Mouse (Mus musculus): ENCODE measurements at regions not wholly inside any gene's neighbourhood (a gene's known extent, or its start where the extent isn't known, plus 50 kb on each side); places are given as distances from the start of the nearest gene placed in this dataset.

DNA sequence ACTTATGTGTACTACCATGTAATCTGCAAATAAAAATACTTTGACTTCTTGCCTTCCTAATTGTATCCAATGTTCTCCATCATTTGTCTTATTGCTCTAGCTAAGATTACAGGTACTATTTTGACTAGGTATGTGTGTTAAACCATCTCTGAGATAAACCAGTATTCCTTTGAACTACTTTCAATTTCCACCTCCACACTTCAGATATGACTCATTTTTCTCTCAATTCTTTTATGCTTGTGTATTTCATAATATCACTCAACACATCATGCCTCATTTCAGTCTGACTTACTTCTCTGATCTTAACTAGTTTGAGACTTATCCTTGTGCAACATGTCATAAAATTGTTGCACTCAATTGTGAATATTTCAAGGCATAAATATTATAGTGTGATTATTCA lies 388.9 kb downstream of the Arl4a start:
- no peaks in the 10 kb centered on the region for H3K9me3 ChIP-seq (ENCODE audit: control insufficient read depth, low read depth, low read length)
- no peaks in the 10 kb centered on the region for H3K36me3 ChIP-seq (ENCODE audit: control insufficient read depth, insufficient read depth, low read length)
- ATAC-seq (ENCODE audit: insufficient number of reproducible peaks, insufficient read depth, low FRiP score, low read depth), result no peak
- H3K4me2 ChIP-seq (replicated peaks; ENCODE audit: low read depth, low read length), result no peak overlapping the region
- H3K27me3 ChIP-seq (ENCODE audit: control insufficient read depth, insufficient read depth, low read length), result no peaks in the 10 kb centered on the region
- no peak overlapping the region for H3K9ac ChIP-seq (replicated peaks; ENCODE audit: low read depth, low read length)
- no peak overlapping the region for H3K27ac ChIP-seq (ENCODE audit: low read length)
- H3K4me3 ChIP-seq (ENCODE audit: low read depth, low read length), result no peak overlapping the region
- no peaks in the 10 kb centered on the region for H3K4me1 ChIP-seq (ENCODE audit: control insufficient read depth, insufficient read depth, low read length)

DNA sequence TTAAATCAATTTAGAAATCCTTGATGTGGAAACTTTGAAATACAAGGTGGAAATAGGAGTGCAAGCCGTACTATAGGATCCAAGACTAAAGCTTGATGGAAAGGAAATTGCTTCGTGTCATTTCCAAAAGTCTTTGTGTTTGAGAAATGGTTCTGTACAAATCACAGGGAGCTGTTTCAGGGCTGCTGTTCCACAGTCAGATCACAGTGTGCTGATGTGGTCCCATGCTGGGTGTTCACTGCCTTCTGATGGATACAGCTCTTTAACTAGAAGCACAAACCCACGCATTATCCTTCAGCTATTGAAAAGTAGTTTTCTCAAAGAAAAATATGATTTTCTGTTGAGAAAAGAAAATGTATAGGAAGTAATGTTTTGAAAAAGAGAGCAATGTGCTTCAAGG lies 391.3 kb downstream of the Arl4a start:
- no peak overlapping the region for H3K4me3 ChIP-seq (ENCODE audit: low read depth, low read length)
- no peaks in the 10 kb centered on the region for H3K36me3 ChIP-seq (ENCODE audit: control insufficient read depth, insufficient read depth, low read length)
- H3K9ac ChIP-seq (replicated peaks; ENCODE audit: low read depth, low read length), result no peak overlapping the region
- H3K27me3 ChIP-seq (ENCODE audit: control insufficient read depth, insufficient read depth, low read length), result no peaks in the 10 kb centered on the region
- no peak for ATAC-seq (ENCODE audit: insufficient number of reproducible peaks, insufficient read depth, low FRiP score, low read depth)
- no peak overlapping the region for H3K27ac ChIP-seq (ENCODE audit: low read length)
- no peaks in the 10 kb centered on the region for H3K9me3 ChIP-seq (ENCODE audit: control insufficient read depth, low read depth, low read length)
- H3K4me2 ChIP-seq (replicated peaks; ENCODE audit: low read depth, low read length), result no peak overlapping the region
- H3K4me1 ChIP-seq (ENCODE audit: control insufficient read depth, insufficient read depth, low read length), result no peaks in the 10 kb centered on the region
- WGBS, result 85% methylated on average over 3 of the region's 3 CpGs

DNA sequence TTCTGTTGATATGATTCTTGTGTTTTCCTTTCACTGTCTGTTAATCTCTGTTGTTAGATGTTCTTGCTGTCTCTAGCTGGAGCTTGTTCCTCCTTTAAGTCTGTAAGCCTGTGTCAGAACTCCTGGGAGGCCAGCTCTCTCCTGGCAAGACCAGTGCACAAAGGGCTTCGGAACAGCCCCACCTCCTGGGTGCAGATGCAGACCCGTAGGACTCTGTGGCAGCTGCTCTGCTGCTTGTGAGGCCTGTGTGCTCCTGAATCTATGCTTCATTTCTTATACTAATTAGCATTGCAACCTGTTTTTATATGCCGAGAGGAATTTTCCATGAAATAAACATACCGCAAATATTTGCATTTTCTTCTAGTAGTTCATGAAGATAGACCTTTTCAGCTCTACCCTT lies 392.2 kb downstream of the Arl4a start:
- no peak overlapping the region for H3K27ac ChIP-seq (ENCODE audit: low read length)
- H3K4me2 ChIP-seq (replicated peaks; ENCODE audit: low read depth, low read length), result no peak overlapping the region
- ATAC-seq (ENCODE audit: insufficient number of reproducible peaks, insufficient read depth, low FRiP score, low read depth), result no peak
- H3K4me3 ChIP-seq (ENCODE audit: low read depth, low read length), result no peak overlapping the region
- no peaks in the 10 kb centered on the region for H3K9me3 ChIP-seq (ENCODE audit: control insufficient read depth, low read depth, low read length)
- no peaks in the 10 kb centered on the region for H3K36me3 ChIP-seq (ENCODE audit: control insufficient read depth, insufficient read depth, low read length)
- H3K9ac ChIP-seq (replicated peaks; ENCODE audit: low read depth, low read length), result no peak overlapping the region
- no peaks in the 10 kb centered on the region for H3K27me3 ChIP-seq (ENCODE audit: control insufficient read depth, insufficient read depth, low read length)
- 73% methylated on average over 4 of the region's 4 CpGs for WGBS
- no peaks in the 10 kb centered on the region for H3K4me1 ChIP-seq (ENCODE audit: control insufficient read depth, insufficient read depth, low read length)

DNA sequence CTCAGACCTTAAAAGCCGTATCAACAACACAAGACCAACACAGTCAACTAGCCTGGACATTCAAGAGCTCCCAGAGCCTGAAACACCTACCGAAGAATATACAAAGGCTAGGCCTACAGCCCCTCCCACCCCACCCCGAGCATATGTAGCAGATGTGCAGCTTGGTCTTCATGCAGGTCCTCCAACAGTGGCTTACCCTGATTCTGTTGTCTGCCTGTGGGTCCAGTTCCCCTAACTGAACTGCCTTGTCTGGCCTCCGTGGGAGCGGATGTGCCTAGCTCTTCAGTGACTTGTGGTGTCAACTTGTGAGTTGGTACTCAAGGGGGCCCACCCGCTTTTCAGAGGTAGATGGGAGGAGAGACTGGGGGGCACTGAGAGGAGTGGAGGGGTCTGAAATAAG lies 398.6 kb downstream of the Arl4a start:
- Histone ChIP-seq H3K27me3 (ENCODE audit: control insufficient read depth, insufficient read depth, low read length) (no peaks in the 10 kb centered on the region), H3K9ac (replicated peaks; ENCODE audit: low read depth, low read length) (no peak overlapping the region), H3K4me3 (ENCODE audit: low read depth, low read length) (no peak overlapping the region), H3K27ac (ENCODE audit: low read length) (no peak overlapping the region), H3K36me3 (ENCODE audit: control insufficient read depth, insufficient read depth, low read length) (no peaks in the 10 kb centered on the region), H3K4me2 (replicated peaks; ENCODE audit: low read depth, low read length) (no peak overlapping the region), H3K9me3 (ENCODE audit: control insufficient read depth, low read depth, low read length) (no peaks in the 10 kb centered on the region), H3K4me1 (ENCODE audit: control insufficient read depth, insufficient read depth, low read length) (no peaks in the 10 kb centered on the region)
- 65% methylated on average over 6 of the region's 6 CpGs for whole genome bisulfite sequencing
- ATAC-seq (ENCODE audit: insufficient number of reproducible peaks, insufficient read depth, low FRiP score, low read depth), result no peak

DNA sequence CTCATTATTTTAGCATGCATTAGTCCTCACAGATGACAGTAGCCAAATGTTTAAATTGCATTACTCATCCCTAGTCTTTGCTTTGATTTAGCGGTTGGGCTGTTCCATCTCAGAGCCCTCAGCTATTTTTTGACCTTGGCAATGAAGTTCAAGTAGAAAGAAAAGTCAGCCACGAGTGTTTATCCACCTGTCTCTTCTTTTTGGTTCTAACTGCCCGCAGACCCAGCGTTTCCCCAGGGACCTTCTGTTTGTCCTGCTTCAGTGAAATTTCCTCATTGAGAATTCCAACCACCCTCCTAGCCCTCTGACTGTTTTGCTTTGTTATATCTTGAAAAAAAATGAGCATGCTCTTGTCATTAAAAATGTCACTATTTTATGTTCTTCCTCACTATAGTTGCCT lies 403.5 kb downstream of the Arl4a start:
- no peak overlapping the region for H3K4me2 ChIP-seq (replicated peaks; ENCODE audit: low read depth, low read length)
- no peaks in the 10 kb centered on the region for H3K4me1 ChIP-seq (ENCODE audit: control insufficient read depth, insufficient read depth, low read length)
- H3K9me3 ChIP-seq (ENCODE audit: control insufficient read depth, low read depth, low read length), result no peaks in the 10 kb centered on the region
- H3K27ac ChIP-seq (ENCODE audit: low read length), result no peak overlapping the region
- ATAC-seq (ENCODE audit: insufficient number of reproducible peaks, insufficient read depth, low FRiP score, low read depth), result no peak
- no peaks in the 10 kb centered on the region for H3K27me3 ChIP-seq (ENCODE audit: control insufficient read depth, insufficient read depth, low read length)
- no peak overlapping the region for H3K9ac ChIP-seq (replicated peaks; ENCODE audit: low read depth, low read length)
- H3K4me3 ChIP-seq (ENCODE audit: low read depth, low read length), result no peak overlapping the region
- H3K36me3 ChIP-seq (ENCODE audit: control insufficient read depth, insufficient read depth, low read length), result no peaks in the 10 kb centered on the region
- WGBS, result 50% methylated on average over 4 of the region's 4 CpGs

DNA sequence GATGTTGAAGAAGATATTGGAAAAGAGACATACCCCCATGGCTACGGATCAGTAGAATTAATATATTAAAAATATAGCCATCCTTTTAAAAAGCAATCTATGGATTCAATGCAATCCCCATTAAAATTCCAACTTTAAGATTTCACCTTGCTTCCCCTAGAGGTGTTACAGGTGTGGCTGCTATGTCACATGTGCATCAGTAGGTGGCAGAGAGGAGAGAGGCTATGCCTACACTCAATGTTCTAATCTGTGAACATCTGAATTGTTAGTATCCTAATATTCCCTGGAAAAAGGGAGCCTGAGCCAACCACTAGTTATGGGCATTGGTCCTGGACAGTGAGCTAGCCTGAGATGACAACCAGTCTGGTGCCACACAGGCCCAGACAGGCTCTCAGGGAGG lies 416.6 kb downstream of the Arl4a start:
- ATAC-seq (ENCODE audit: insufficient number of reproducible peaks, insufficient read depth, low FRiP score, low read depth), result no peak
- no peaks in the 10 kb centered on the region for H3K36me3 ChIP-seq (ENCODE audit: control insufficient read depth, insufficient read depth, low read length)

DNA sequence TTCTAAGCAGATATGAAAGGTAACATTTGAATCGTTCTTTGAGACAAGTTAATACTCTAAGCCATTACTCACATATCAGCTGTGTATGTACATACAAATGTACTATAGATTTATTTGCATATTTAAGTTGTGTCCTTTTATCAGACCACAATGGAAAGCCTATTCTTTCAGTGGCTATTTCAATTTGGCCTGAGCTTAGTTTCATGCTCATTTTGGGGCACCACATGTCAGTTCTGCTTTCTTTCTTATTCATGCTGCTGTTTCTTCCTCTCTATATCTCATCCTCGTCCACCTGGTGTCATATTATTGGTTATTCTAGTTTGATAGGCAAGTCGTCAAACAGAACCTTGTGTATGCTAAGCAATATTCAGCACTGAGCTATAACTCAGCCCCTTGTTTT lies 432.5 kb downstream of the Arl4a start:
- Histone ChIP-seq H3K4me3 (ENCODE audit: low read depth, low read length) (no peak overlapping the region), H3K4me2 (replicated peaks; ENCODE audit: low read depth, low read length) (no peak overlapping the region), H3K9me3 (ENCODE audit: control insufficient read depth, low read depth, low read length) (no peaks in the 10 kb centered on the region), H3K27me3 (ENCODE audit: control insufficient read depth, insufficient read depth, low read length) (no peaks in the 10 kb centered on the region), H3K4me1 (ENCODE audit: control insufficient read depth, insufficient read depth, low read length) (no peaks in the 10 kb centered on the region), H3K36me3 (ENCODE audit: control insufficient read depth, insufficient read depth, low read length) (no peaks in the 10 kb centered on the region), H3K9ac (replicated peaks; ENCODE audit: low read depth, low read length) (no peak overlapping the region), H3K27ac (ENCODE audit: low read length) (no peak overlapping the region)
- no peak for ATAC-seq (ENCODE audit: insufficient number of reproducible peaks, insufficient read depth, low FRiP score, low read depth)
- 58% methylated on average over 3 of the region's 3 CpGs for WGBS

More for the DNA sequence above, 416.6 kb downstream of the Arl4a start:
- H3K27ac ChIP-seq (ENCODE audit: low read length), result no peak overlapping the region
- no peak overlapping the region for H3K4me2 ChIP-seq (replicated peaks; ENCODE audit: low read depth, low read length)
- no peak overlapping the region for H3K9ac ChIP-seq (replicated peaks; ENCODE audit: low read depth, low read length)
- no peaks in the 10 kb centered on the region for H3K27me3 ChIP-seq (ENCODE audit: control insufficient read depth, insufficient read depth, low read length)
- WGBS, result 95% methylated on average over 1 of the region's 1 CpGs
- no peak overlapping the region for H3K4me3 ChIP-seq (ENCODE audit: low read depth, low read length)
- no peaks in the 10 kb centered on the region for H3K4me1 ChIP-seq (ENCODE audit: control insufficient read depth, insufficient read depth, low read length)
- no peaks in the 10 kb centered on the region for H3K9me3 ChIP-seq (ENCODE audit: control insufficient read depth, low read depth, low read length)

DNA sequence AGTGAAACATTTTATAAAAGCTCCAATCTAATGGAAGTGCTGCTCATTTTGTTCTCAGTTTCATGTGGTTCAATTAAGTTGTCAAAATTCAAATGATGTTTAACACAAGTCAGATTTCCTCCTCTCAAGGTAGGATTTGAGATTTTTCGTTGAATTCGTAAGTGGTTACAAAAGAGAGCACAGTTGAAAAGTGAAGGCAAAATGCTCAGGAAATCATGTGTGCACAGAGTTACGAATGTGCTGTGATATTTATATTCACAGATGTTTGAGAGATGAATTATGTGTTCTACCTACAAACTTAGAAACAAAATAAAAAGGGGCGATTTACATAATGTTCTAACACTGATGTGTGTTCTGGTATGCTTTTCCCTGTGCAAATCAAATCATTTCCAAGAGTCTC lies 433.1 kb downstream of the Arl4a start:
- no peaks in the 10 kb centered on the region for H3K36me3 ChIP-seq (ENCODE audit: control insufficient read depth, insufficient read depth, low read length)
- no peaks in the 10 kb centered on the region for H3K4me1 ChIP-seq (ENCODE audit: control insufficient read depth, insufficient read depth, low read length)
- H3K4me3 ChIP-seq (ENCODE audit: low read depth, low read length), result no peak overlapping the region
- WGBS, result 75% methylated on average over 4 of the region's 4 CpGs
- H3K9ac ChIP-seq (replicated peaks; ENCODE audit: low read depth, low read length), result no peak overlapping the region
- no peak overlapping the region for H3K27ac ChIP-seq (ENCODE audit: low read length)
- H3K4me2 ChIP-seq (replicated peaks; ENCODE audit: low read depth, low read length), result no peak overlapping the region
- ATAC-seq (ENCODE audit: insufficient number of reproducible peaks, insufficient read depth, low FRiP score, low read depth), result no peak
- no peaks in the 10 kb centered on the region for H3K27me3 ChIP-seq (ENCODE audit: control insufficient read depth, insufficient read depth, low read length)
- H3K9me3 ChIP-seq (ENCODE audit: control insufficient read depth, low read depth, low read length), result no peaks in the 10 kb centered on the region

DNA sequence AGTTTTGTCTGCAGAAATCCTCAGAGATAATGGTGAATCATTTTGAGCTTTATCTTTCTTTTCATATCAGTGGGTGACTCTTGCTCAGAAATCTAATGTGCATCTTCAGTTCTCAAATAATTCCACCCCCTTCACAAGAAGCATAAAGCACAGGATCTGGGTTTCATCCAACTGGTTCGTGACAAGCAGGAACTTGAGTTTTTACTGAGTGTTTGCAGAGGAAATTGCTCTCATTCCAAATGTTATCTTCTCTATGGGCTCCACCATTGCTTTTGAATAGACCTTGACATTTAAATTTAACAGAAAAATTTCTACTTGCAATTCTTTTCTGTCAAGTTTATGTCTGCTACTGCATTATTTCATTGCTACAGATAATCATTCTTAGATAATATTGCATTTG lies 443.1 kb downstream of the Arl4a start:
- 34% methylated on average over 1 of the region's 1 CpGs for WGBS
- ATAC-seq (ENCODE audit: insufficient number of reproducible peaks, insufficient read depth, low FRiP score, low read depth), result no peak
- Histone ChIP-seq H3K27me3 (ENCODE audit: control insufficient read depth, insufficient read depth, low read length) (no peaks in the 10 kb centered on the region), H3K9ac (replicated peaks; ENCODE audit: low read depth, low read length) (no peak overlapping the region), H3K36me3 (ENCODE audit: control insufficient read depth, insufficient read depth, low read length) (no peaks in the 10 kb centered on the region), H3K4me1 (ENCODE audit: control insufficient read depth, insufficient read depth, low read length) (no peaks in the 10 kb centered on the region), H3K27ac (ENCODE audit: low read length) (no peak overlapping the region), H3K4me2 (replicated peaks; ENCODE audit: low read depth, low read length) (no peak overlapping the region), H3K9me3 (ENCODE audit: control insufficient read depth, low read depth, low read length) (no peaks in the 10 kb centered on the region), H3K4me3 (ENCODE audit: low read depth, low read length) (no peak overlapping the region)

Measured in stomach, embryonic 14.5 days (tissue).